Mouse (Mus musculus) heart, adult 2 months (tissue): Measurements from ENCODE around the gene Tamm41.

ENCODE experiments used
- CTCF ChIP-seq: fragments of 200-600 bp; IDR thresholded peaks from 2 replicates; pipeline ENCODE4 v1.8.1; 2022; ENCODE audit warnings: antibody characterized with exemption, mild to moderate bottlenecking, moderate library complexity
- EP300 ChIP-seq: fragments of 200-500 bp; IDR thresholded peaks from 2 replicates; pipeline ENCODE4 v1.6.1; 2011; ENCODE audit warnings: low read depth, low read length, control low read depth; ENCODE audit not compliant: insufficient read depth
- POLR2A ChIP-seq: fragments of 200-500 bp; IDR thresholded peaks from 2 replicates; pipeline ENCODE4 v1.6.1; 2011; ENCODE audit warnings: mild to moderate bottlenecking, low read depth, low read length, control low read depth; ENCODE audit not compliant: insufficient read depth

DNA sequence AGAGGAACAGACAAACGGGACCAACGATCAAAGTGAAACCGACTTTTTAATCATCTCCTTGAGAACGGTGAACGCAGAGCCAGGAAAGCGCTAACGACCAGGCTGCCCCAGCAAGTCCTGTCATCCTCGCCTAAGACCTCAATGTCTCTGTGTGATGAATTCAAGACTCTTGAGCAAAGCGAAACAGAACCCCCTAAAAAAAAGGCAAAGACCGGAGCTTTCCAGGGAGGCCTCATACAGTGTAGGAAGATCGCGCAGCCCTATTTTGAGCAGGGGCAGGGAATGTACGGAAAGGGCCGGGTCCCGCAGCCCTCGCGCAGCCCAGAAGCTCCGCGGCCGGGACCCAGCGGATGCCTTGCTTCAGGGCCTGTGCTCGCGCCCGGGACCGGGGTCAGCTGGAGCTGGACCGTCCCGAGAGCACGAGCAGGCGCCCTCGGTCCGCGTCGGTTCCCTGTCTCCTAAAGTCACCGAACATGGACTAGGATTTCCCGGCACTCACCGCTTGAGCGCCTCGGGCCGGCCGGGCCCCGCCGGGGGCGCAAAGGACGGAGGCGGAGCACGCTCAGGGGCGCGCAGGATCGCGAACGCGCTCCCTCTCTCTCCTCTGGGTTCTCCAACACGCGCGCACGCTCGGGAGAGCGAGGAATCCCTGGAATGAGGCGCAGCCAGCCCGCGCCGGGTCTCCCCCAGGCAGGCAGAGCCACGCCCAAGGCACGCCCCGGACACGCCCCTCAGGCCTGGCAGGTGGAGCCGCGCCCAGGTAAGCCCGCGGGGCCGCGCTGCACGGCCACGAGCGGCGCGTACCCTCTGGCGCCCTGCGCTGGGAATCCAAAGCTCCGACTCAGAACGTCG, 69.1 kb downstream of the Tamm41 start:
- TF ChIP-seq POLR2A: 0 out of 2 replicates have a peak, but pooled peaks have one; percentile 17
- peak; percentile 4; the same call in 1 of the 2 replicates for TF ChIP-seq CTCF
- no peak for TF ChIP-seq EP300
